Mouse (Mus musculus) urinary bladder, postnatal 4 days (tissue): ENCODE measurements around the gene Slc9a2.
A peak's percentile ranks its signal among the peaks of the same experiment; 100 is the strongest.

Source experiments
- DNase-seq, 2 experiments: peaks; one replicate each; pipeline ENCODE4 v3.0.0; 2021 to 2022; ENCODE audit warnings: low spot score in 2 of 2

Gene Slc9a2

DNA sequence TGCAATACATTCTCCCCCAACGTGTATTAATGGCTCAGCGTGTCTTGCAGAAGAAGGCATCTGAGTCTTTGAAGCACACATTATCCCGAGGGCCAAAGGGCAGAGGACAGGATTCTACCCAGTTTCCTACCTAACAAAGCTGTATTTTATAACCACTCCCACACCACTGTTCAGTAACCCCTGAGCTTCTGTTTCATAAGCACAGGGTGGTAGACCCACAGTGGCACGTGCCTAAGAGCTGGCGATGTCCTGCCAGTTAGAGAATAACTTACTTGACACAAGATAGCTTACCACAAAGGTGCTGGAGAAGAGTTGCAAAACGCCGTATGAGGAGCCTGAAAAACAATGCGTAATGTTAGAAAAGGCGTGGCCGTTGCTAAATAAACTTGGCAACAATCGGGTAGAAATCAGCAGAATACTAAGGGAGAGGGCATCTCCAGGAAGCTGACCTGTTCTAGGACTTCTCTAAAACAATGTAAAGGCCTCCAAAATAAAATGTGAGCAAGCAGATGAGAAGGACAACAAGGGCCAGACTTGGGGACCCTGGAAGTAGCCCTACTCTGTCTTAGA is 105.6 kb downstream of the Slc9a2 start:
- DNase-seq = no peak

DNA sequence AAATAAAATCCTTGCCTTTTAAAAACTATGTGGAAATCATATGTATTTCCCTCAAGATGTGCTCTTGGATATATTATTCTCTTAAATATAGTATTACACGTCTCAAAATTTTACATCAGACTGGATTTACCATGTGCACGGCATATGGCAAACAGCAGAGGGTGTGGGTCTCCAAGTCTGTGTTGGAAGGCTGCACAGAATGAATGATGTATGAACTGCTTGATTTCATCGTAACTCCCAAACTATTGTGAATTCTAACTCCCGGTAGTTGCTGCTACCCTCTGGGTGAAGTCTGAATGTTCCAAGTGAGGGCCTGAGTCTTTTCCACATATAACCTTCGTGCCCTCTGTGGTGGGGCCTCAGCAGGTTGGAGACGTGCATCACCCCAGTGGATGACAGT is 108.6 kb downstream of the Slc9a2 start:
- no peak for DNase-seq

DNA sequence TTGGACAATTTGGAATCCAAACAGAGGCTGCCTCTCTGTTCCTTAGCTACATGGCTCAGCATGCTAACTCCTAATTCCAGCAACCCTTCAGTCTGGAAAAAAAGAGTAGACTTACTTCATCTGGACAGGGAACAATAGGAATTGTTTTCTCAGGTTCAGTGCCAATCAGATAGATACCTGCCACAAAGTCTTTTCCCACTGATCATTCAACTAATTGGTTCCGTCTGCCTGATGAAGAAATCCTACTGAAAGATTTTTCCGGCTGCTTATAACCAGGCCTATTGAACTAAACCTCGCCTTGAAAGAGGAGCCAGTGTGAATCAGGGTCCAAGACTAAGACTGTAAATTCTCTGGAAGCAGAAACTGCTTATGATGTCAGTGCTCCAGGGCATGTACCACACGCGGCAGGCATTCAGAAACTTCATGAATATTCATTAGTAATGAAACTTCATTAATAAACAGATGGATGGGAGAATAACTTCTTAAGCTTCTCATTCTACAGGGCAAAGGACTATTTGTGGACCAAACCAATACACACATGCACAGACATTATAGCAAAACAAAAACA is 109.4 kb downstream of the Slc9a2 start:
- no peak for DNase-seq

DNA sequence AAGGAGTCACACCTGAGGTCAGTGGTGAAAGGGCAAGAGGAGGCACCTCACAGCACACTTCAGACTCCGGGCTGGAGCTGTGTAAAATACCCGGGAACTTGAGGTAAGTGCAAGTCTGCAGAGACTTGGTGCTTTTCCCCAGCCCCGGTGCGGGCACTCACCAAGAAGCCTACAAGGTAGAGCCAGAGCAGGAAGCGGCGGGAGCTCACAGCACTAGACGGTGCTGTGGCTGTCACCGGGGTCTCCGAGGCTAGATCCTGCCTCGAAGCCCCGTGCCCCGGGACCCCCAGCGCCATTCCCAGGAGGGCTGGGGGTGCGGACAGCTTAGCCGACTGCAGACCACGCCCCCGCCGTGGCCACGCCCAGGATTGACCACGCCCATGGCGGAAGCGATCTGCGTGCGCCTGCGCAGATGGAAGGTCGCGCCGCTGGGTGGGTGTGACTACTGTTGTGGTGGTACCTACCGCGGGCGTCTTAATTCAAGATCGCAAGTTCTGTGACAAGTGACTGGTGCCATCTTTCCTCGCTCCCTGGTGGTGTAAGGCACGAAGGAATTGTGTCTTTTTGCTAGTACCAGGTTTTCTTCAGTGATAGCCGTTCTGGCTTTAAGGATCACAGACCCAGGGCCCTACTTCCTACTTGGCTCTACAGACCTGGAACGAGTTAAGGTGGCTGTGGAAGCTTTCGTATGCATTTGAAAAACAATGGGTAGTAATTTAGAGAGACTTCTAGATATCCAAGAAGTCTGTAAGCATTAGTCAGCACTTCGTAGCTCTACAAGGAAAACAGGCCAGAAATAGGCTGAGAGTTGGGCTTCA is 110.2 kb downstream of the Slc9a2 start, which contains the start of gene Mfsd9:
Mfsd9 (minus strand) TSS at position 364 of the 818 bp plus-strand sequence.
- DNase-seq = peak; percentile 86 to 93

DNA sequence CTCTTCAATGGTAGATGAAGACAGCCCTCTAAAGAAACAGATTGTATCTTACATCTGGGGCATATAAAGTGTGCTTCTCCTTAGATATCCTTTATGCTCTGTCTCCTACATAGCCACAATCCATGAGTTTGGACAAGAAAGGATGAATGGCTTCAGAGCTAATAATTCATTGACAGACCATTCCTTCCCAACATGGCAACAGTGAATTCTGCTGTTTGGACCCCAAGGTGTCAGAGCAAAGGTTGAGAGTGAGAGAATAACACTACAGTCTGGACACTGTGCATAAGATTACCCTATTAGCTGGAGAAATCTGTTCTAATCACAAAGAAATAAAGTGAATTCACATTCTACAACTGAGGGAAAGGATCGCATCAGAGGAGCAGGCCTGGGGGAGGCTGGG is 115.1 kb downstream of the Slc9a2 start:
- DNase-seq = no peak

DNA sequence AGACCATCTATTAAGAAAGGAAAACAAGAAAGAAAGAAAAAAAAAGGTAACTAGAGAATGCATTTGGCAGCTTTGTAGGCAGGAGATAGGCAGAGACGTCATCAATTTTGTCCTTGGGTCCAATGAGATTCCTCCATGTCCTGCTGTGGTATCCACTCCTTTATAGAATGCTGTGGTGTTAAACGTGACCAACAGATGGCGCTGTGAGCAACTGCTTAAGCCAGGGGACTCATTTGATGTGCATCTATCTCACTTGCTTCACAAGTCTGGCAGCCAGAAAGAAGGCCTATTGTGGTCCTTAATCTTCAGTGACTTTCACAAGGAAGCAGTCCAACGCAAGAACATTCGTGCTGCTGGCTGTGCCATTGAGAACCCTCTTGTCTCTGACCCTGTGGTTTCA is 117.0 kb downstream of the Slc9a2 start:
- no peak for DNase-seq

DNA sequence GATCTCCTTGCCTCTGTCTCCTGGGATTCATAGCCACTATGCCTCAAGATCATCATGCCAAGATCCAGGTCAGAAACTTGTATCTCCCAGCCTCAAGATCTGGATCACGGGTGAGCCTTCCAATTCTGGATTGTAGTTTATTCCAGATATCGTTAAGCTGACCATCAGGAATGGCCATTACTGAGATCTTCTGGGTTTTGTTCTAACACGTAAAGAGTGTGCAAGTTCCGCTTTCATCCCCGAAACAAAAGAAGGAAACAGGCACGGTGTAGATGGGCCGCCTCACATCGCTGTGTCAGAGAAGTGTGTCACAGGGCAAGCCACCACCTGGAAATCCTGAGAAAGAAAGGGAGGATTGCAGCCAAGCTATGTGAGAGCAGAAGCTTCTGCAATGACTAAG is 118.7 kb downstream of the Slc9a2 start:
- DNase-seq = no peak

DNA sequence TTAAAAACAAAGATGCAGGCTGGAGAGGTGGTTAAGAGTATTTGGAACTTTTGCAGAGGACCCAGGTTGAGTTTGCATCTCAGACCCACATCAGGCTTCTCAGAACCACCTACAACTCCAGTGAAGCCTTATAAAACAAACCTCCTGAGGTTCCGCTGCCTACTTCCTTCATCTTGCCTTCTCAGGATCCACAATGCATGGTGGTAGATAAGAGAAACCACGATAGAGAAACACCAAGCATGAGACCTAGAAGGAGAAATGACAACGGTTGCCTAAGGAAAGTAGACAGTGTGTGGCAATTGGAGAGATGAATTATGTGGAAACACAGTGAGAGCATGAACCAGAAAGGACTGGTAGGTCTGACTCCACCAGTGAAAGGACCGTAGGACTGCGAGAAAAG is 120.5 kb downstream of the Slc9a2 start:
- no peak for DNase-seq

DNA sequence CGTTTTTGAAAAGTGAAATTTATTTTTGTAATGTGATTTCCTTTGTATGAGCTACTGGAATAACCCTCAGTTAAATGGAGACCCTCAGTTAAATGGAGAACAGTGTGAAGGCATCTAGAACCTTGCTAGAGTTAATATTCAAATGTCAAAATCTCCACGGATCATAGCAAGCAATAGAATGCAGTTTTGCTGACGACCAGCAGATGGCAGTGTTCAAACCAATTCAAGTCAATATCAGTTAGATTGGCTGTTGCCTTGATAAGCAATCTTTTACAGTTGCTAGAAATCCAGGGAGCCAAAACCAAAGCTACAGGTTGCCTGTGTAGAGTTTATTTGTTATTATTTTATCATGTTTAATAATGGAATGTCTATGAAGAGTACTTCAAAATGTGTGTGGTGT is 122.4 kb downstream of the Slc9a2 start:
- DNase-seq = peak in 1 of 2 experiments; percentile 46

DNA sequence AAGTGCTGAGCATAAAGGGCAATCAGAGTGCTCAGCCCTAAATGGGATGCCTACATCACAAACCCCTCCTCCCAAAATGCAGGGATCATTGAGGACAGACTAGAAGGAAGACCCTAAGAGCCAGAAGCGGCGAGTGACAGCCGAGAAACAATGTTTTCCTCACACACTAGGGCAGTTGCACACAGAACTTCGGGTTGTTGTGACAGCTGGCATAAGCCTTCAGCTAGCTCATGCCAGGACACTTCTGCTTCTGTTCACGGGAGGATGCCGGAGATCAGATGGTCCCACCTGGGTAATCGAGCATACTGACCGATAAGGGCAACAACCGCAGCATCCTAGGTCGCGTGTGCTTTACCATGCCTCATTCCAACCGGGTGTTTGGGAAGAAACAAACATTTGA is 123.7 kb downstream of the Slc9a2 start:
- DNase-seq = no peak

DNA sequence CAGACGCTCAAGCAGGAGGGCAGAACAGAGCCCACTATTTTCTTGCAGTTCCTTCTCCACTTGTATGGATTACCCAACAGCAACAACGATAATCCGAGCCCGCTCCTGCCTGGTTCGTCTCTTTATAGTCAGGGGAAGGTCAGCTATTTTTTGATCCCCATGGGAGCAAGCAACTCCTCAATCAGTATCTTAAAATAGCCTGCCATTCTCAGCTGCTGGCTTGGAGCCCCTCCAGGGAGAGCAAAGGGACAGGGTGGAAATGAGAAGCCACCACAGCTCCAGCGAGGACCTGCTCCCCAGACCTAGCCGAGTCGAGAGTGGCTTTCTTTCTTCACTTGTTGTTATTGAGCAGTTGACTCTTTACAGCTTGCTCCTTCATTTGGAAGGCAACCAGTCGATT is 125.0 kb downstream of the Slc9a2 start, which contains the start of gene Tmem182:
Tmem182 (plus strand) TSS at position 251 of the 400 bp plus-strand sequence.
- DNase-seq = no peak

DNA sequence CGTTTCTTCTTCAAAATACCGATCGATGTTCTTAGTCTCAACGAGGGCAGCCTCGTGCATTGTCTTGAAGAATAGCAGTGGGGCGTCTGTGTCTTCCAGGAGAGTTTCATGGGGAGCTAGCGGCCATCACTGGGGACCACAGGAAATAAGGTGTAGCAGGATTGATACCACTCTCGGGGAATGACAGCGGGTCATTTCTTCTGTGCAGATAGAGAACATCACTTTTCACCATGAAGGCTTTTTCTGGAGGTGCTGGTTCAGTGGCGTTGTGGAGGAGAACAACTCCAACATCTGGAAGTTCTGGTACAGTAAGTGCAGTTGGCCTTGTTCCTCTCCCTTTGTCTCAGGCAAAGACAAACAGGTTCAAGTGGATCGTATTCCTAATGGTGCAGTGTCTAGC is 125.5 kb downstream of the Slc9a2 start:
- no peak for DNase-seq

DNA sequence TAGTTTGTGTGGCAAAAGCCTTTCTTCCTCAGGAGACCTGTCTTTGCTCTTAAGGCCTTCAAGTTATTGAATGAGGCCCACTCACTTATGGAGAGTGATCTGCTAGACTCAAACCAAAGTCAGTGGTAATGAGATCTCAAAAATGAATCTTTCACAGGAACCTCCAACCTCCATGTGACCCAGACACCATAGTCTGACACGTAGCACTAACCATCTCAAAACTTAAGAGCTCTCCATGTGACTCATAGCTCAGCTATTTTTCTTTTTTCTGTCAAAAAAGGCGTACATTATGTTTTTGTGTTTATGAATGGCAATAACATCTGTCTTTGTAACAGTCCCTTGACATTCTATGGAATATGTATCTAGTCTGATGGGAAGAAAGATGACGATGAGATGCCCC is 128.3 kb downstream of the Slc9a2 start:
- DNase-seq = no peak

DNA sequence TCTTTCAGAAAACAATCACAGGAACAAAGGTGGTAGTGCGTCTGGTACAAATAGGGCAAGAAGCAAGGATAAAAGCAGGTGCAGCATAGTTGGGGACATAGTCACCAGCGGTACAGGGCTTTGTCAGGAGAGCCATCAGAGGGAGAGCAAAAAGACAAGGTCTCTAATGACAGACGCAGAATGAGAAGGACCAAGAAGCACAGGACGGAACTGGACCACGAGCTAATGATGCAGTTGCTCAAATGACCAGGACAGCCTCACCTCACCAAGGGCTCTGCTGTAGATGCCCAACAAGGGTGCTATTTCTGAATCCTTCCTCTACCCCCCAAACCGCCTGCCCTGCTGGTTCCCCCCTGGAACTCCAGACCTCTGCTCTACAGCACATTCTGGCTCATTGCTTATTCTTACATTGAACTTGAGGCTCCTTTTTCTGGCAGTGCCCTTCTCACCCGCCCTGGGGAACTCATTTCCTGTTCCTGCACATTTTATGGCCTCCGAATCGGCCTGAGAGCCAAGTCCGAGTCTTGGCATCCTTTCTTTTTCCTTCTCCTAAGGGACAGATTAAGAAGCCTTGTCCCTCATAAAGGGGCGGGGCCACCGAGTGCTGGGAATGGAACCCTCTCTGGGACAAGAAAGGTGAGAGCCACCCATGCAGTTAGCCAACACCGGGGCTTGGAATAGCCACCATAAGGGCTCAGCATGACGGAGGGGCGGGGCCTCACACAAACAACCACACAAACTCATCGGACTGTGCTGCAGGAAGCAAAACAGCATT is 134.9 kb downstream of the Slc9a2 start:
- DNase-seq = no peak
